Mouse (Mus musculus): ENCODE measurements at regions not wholly inside any gene's neighbourhood (a gene's known extent, or its start where the extent isn't known, plus 50 kb on each side); places are given as distances from the start of the nearest gene placed in this dataset.

- Histone ChIP-seq H3K9me3 (replicated peaks) (no peaks in the 10 kb centered on the region), H3K27me3 (replicated peaks) (no peaks in the 10 kb centered on the region), H3K4me3 (no peak overlapping the region), H3K36me3 (no peaks in the 10 kb centered on the region), H3K27ac (no peak overlapping the region), H3K4me1 (no peaks in the 10 kb centered on the region), H3K9ac (no peak overlapping the region), H3K4me2 (no peak overlapping the region)
- 67% methylated on average over 2 of the region's 2 CpGs for WGBS (ENCODE audit: insufficient replicate concordance)
- no peak for ATAC-seq
Observed at GRCm38 (mm10) chr8:103464777-103465353, 636.6 kb upstream of the Cdh5 start.

- 63% methylated on average over 6 of the region's 6 CpGs for WGBS (ENCODE audit: insufficient replicate concordance)
Observed at GRCm38 (mm10) chr8:103467536-103468160, 633.8 kb upstream of the Cdh5 start.

GRCm38 (mm10) chr8:103469049-103469448 lies 632.4 kb upstream of the Cdh5 start:
- H3K9me3 ChIP-seq (replicated peaks) = no peaks in the 10 kb centered on the region
- 65% methylated on average over 1 of the region's 1 CpGs for WGBS (ENCODE audit: insufficient replicate concordance)
- H3K36me3 ChIP-seq = no peaks in the 10 kb centered on the region
- no peaks in the 10 kb centered on the region for H3K27me3 ChIP-seq (replicated peaks)
- no peak for ATAC-seq
- no peaks in the 10 kb centered on the region for H3K4me1 ChIP-seq
- H3K4me2 ChIP-seq = no peak overlapping the region
- no peak overlapping the region for H3K27ac ChIP-seq
- H3K9ac ChIP-seq = no peak overlapping the region
- no peak overlapping the region for H3K4me3 ChIP-seq

More at GRCm38 (mm10) chr8:103467536-103468160, 633.8 kb upstream of the Cdh5 start:
- Histone ChIP-seq H3K4me2 (no peak overlapping the region), H3K9ac (no peak overlapping the region), H3K27me3 (replicated peaks) (no peaks in the 10 kb centered on the region), H3K4me1 (no peaks in the 10 kb centered on the region), H3K9me3 (replicated peaks) (no peaks in the 10 kb centered on the region), H3K36me3 (no peaks in the 10 kb centered on the region), H3K4me3 (no peak overlapping the region), H3K27ac (no peak overlapping the region)
- no peak for ATAC-seq

- whole genome bisulfite sequencing (ENCODE audit: insufficient replicate concordance) = 53% methylated on average over 4 of the region's 4 CpGs
- no peak overlapping the region for H3K27ac ChIP-seq
- ATAC-seq = no peak
- H3K9ac ChIP-seq = no peak overlapping the region
- no peak overlapping the region for H3K4me3 ChIP-seq
- H3K4me1 ChIP-seq = no peaks in the 10 kb centered on the region
- H3K36me3 ChIP-seq = no peaks in the 10 kb centered on the region
- no peaks in the 10 kb centered on the region for H3K27me3 ChIP-seq (replicated peaks)
- no peak overlapping the region for H3K4me2 ChIP-seq
- no peaks in the 10 kb centered on the region for H3K9me3 ChIP-seq (replicated peaks)
Observed at GRCm38 (mm10) chr8:103470316-103470715, 631.1 kb upstream of the Cdh5 start.

- 75% methylated on average over 12 of the region's 12 CpGs for WGBS (ENCODE audit: insufficient replicate concordance)
Observed at GRCm38 (mm10) chr8:103475816-103476797, 625.3 kb upstream of the Cdh5 start.

GRCm38 (mm10) chr8:103482033-103482720 lies 619.2 kb upstream of the Cdh5 start:
- H3K9me3 ChIP-seq (replicated peaks) = no peaks in the 10 kb centered on the region
- no peak for ATAC-seq
- H3K27ac ChIP-seq = no peak overlapping the region
- H3K36me3 ChIP-seq = no peaks in the 10 kb centered on the region
- H3K4me1 ChIP-seq = no peaks in the 10 kb centered on the region
- no peaks in the 10 kb centered on the region for H3K27me3 ChIP-seq (replicated peaks)
- 45% methylated on average over 6 of the region's 6 CpGs for WGBS (ENCODE audit: insufficient replicate concordance)
- H3K4me2 ChIP-seq = no peak overlapping the region
- no peak overlapping the region for H3K9ac ChIP-seq
- no peak overlapping the region for H3K4me3 ChIP-seq

More at GRCm38 (mm10) chr8:103475816-103476797, 625.3 kb upstream of the Cdh5 start:
- Histone ChIP-seq H3K36me3 (no peaks in the 10 kb centered on the region), H3K27ac (no peak overlapping the region), H3K4me1 (no peaks in the 10 kb centered on the region), H3K4me2 (no peak overlapping the region), H3K27me3 (replicated peaks) (no peaks in the 10 kb centered on the region), H3K9ac (no peak overlapping the region), H3K4me3 (no peak overlapping the region), H3K9me3 (replicated peaks) (no peaks in the 10 kb centered on the region)
- no peak for ATAC-seq

- no peak overlapping the region for H3K9ac ChIP-seq
- no peaks in the 10 kb centered on the region for H3K36me3 ChIP-seq
- no peak overlapping the region for H3K4me3 ChIP-seq
- 68% methylated on average over 5 of the region's 5 CpGs for WGBS (ENCODE audit: insufficient replicate concordance)
- no peaks in the 10 kb centered on the region for H3K9me3 ChIP-seq (replicated peaks)
- H3K4me2 ChIP-seq = no peak overlapping the region
- H3K4me1 ChIP-seq = no peaks in the 10 kb centered on the region
- no peak overlapping the region for H3K27ac ChIP-seq
- ATAC-seq = no peak
- H3K27me3 ChIP-seq (replicated peaks) = no peaks in the 10 kb centered on the region
Observed at GRCm38 (mm10) chr8:103485441-103485840, 616.0 kb upstream of the Cdh5 start.

- Histone ChIP-seq H3K27ac (no peak overlapping the region), H3K9me3 (replicated peaks) (no peaks in the 10 kb centered on the region), H3K4me1 (no peaks in the 10 kb centered on the region), H3K27me3 (replicated peaks) (no peaks in the 10 kb centered on the region), H3K4me3 (no peak overlapping the region), H3K36me3 (no peaks in the 10 kb centered on the region), H3K4me2 (no peak overlapping the region), H3K9ac (no peak overlapping the region)
- 45% methylated on average over 3 of the region's 3 CpGs for WGBS (ENCODE audit: insufficient replicate concordance)
- ATAC-seq = no peak
Observed at GRCm38 (mm10) chr8:103489411-103489810, 612.0 kb upstream of the Cdh5 start.

- Histone ChIP-seq H3K27ac (no peak overlapping the region), H3K4me2 (no peak overlapping the region), H3K9ac (no peak overlapping the region), H3K27me3 (replicated peaks) (no peaks in the 10 kb centered on the region), H3K9me3 (replicated peaks) (no peaks in the 10 kb centered on the region), H3K4me1 (no peaks in the 10 kb centered on the region), H3K36me3 (no peaks in the 10 kb centered on the region), H3K4me3 (no peak overlapping the region)
- ATAC-seq = no peak
- 59% methylated on average over 7 of the region's 7 CpGs for WGBS (ENCODE audit: insufficient replicate concordance)
Observed at GRCm38 (mm10) chr8:103492914-103493517, 608.4 kb upstream of the Cdh5 start.

- no peaks in the 10 kb centered on the region for H3K9me3 ChIP-seq (replicated peaks)
- 64% methylated on average over 4 of the region's 4 CpGs for WGBS (ENCODE audit: insufficient replicate concordance)
- ATAC-seq = no peak
- no peaks in the 10 kb centered on the region for H3K27me3 ChIP-seq (replicated peaks)
- H3K4me2 ChIP-seq = no peak overlapping the region
- no peak overlapping the region for H3K4me3 ChIP-seq
- H3K36me3 ChIP-seq = no peaks in the 10 kb centered on the region
- H3K27ac ChIP-seq = no peak overlapping the region
- no peak overlapping the region for H3K9ac ChIP-seq
- H3K4me1 ChIP-seq = no peaks in the 10 kb centered on the region
Observed at GRCm38 (mm10) chr8:103493932-103494493, 607.4 kb upstream of the Cdh5 start.

GRCm38 (mm10) chr8:103494670-103495069 lies 606.8 kb upstream of the Cdh5 start:
- no peak overlapping the region for H3K27ac ChIP-seq
- ATAC-seq = no peak
- 41% methylated on average over 1 of the region's 1 CpGs for WGBS (ENCODE audit: insufficient replicate concordance)

More at GRCm38 (mm10) chr8:103494670-103495069, 606.8 kb upstream of the Cdh5 start:
- Histone ChIP-seq H3K9ac (no peak overlapping the region), H3K4me2 (no peak overlapping the region), H3K4me3 (no peak overlapping the region), H3K4me1 (no peaks in the 10 kb centered on the region), H3K27me3 (replicated peaks) (no peaks in the 10 kb centered on the region), H3K36me3 (no peaks in the 10 kb centered on the region), H3K9me3 (replicated peaks) (no peaks in the 10 kb centered on the region)
